Mouse (Mus musculus): ENCODE data around the gene Abhd17c. TPM values are rescaled to one million over a fixed set of nuclear protein-coding genes. Genes with fewer than 3 reads are reported as not detected.

Abhd17c gene
- polyA plus RNA-seq, 1 experiment from 2014 or later, result 49.3 TPM

DNA sequence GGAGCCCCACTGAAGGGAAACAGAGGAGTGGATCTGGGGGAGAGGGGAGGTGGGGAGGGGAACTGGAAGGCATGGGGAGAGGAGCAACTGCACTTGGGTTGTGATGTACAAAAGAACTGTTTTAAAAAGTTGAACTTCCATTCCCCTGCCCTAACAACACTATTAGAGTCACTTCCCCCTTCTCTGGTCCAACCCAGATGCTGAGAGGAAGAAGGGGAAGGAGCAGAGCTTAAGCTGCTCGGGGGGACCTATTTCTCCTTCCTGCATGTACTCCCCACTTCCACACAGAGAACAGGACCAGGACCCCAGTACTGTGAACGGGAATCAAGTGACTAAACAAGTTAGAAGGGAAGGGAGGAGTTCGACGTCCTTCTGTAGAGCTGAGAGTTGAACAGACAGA, 11.9 kb upstream of the Abhd17c start:
- H3K4me3 ChIP-seq (ENCODE audit: low read length), result no peak overlapping the region
- no peaks in the 10 kb centered on the region for H3K9me3 ChIP-seq (ENCODE audit: control insufficient read depth, low read length)
- no peaks in the 10 kb centered on the region for H3K4me1 ChIP-seq (ENCODE audit: control insufficient read depth, insufficient read depth, low read length)
- H3K9ac ChIP-seq (ENCODE audit: low read depth, low read length), result no peak overlapping the region
- H3K27me3 ChIP-seq (ENCODE audit: control insufficient read depth, insufficient read depth, low read length), result no peaks in the 10 kb centered on the region
- no peak overlapping the region for H3K27ac ChIP-seq (ENCODE audit: low read depth, low read length)
- no peak for ATAC-seq (ENCODE audit: low FRiP score, low TSS enrichment)
- H3K36me3 ChIP-seq (ENCODE audit: control insufficient read depth, insufficient read depth, low read length), result no peaks in the 10 kb centered on the region
- H3K4me2 ChIP-seq (replicated peaks; ENCODE audit: low read depth, low read length), result no peak overlapping the region
- 71% methylated on average over 4 of the region's 4 CpGs for WGBS

DNA sequence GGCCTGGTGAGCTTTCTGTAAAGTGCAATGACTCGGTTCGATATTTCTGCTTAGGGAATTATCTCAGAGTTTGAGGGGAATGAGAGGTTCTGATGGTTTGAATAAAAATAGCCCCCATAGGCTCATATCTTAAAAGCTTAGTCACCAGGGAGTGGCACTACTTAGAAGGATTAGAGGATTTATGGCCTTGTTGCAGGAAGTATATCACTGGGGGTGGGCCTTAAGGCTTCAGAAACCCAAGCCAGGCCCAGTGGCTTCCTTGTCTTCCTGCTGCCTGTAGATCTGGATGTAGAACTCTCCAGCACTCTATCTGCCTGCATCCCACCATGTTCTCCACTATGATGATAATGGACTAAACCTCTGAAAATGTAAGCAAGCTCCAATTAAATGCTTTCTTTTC, 7.7 kb upstream of the Abhd17c start:
- Histone ChIP-seq H3K9ac (ENCODE audit: low read depth, low read length) (no peak overlapping the region), H3K4me2 (replicated peaks; ENCODE audit: low read depth, low read length) (no peak overlapping the region), H3K36me3 (ENCODE audit: control insufficient read depth, insufficient read depth, low read length) (no peaks in the 10 kb centered on the region), H3K9me3 (ENCODE audit: control insufficient read depth, low read length) (no peaks in the 10 kb centered on the region), H3K4me3 (ENCODE audit: low read length) (no peak overlapping the region), H3K27me3 (ENCODE audit: control insufficient read depth, insufficient read depth, low read length) (no peaks in the 10 kb centered on the region), H3K4me1 (ENCODE audit: control insufficient read depth, insufficient read depth, low read length) (no peaks in the 10 kb centered on the region), H3K27ac (ENCODE audit: low read depth, low read length) (no peak overlapping the region)
- 94% methylated on average over 2 of the region's 2 CpGs for WGBS
- ATAC-seq (ENCODE audit: low FRiP score, low TSS enrichment), result no peak

DNA sequence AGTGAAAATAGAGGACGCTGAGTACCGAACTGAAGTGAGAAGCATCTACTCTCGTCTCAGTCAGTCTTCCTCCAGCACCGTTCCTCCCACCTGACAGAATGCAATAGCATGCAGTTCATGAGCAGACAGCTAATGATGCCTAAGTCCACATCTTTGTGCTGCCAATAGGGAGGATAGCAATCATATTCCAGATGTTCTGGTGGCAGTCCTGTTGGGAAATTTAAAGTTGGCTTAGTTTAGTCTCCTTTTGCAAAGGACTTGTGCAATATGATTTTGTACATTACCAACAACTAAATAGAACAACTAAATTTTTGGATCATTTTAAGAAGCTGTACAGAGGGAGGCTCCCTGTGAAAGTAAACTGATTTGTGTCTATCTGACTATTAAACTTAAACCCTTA, 2.1 kb upstream of the Abhd17c start:
- 89% methylated on average over 4 of the region's 4 CpGs for WGBS
- ATAC-seq (ENCODE audit: low FRiP score, low TSS enrichment), result no peak
- no peak overlapping the region for H3K4me3 ChIP-seq (ENCODE audit: low read length)

DNA sequence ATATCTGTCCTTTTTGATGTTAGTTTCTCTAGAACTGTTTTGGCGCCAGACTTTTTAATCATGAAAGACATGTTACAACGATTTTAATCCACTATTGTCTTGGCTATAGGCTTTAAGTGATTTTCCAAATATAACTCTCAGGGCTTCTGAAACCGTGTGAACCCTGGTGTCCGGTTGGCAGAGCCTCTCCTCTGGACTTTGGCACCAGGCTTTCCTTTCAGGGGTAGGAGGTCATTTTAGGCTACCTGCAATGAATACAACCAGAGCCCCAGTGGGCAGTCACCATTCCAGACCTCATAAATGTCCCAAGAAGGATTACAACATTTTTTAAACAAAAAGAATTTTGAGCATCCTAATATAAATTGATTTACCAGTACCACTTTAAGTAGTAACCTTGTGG, 1.1 kb upstream of the Abhd17c start:
- Histone ChIP-seq H3K9me3 (ENCODE audit: control insufficient read depth, low read length) (no peaks in the 10 kb centered on the region), H3K27ac (ENCODE audit: low read depth, low read length) (no peak overlapping the region), H3K27me3 (ENCODE audit: control insufficient read depth, insufficient read depth, low read length) (no peaks in the 10 kb centered on the region), H3K4me3 (ENCODE audit: low read length) (no peak overlapping the region; the same call in 1 of the 2 replicates), H3K4me1 (ENCODE audit: control insufficient read depth, insufficient read depth, low read length) (peaks cover 15% of the 10 kb centered on the region), H3K4me2 (replicated peaks; ENCODE audit: low read depth, low read length) (peak overlapping the region; percentile 63), H3K36me3 (ENCODE audit: control insufficient read depth, insufficient read depth, low read length) (no peaks in the 10 kb centered on the region), H3K9ac (ENCODE audit: low read depth, low read length) (no peak overlapping the region; the same call in 1 of the 2 replicates)
- ATAC-seq (ENCODE audit: low FRiP score, low TSS enrichment), result no peak
- 83% methylated on average over 4 of the region's 4 CpGs for WGBS

More for the DNA sequence above, 2.1 kb upstream of the Abhd17c start:
- H3K9ac ChIP-seq (ENCODE audit: low read depth, low read length), result no peak overlapping the region
- H3K27me3 ChIP-seq (ENCODE audit: control insufficient read depth, insufficient read depth, low read length), result no peaks in the 10 kb centered on the region
- peaks cover 15% of the 10 kb centered on the region for H3K4me1 ChIP-seq (ENCODE audit: control insufficient read depth, insufficient read depth, low read length)
- no peaks in the 10 kb centered on the region for H3K9me3 ChIP-seq (ENCODE audit: control insufficient read depth, low read length)
- H3K4me2 ChIP-seq (replicated peaks; ENCODE audit: low read depth, low read length), result no peak overlapping the region
- no peaks in the 10 kb centered on the region for H3K36me3 ChIP-seq (ENCODE audit: control insufficient read depth, insufficient read depth, low read length)
- no peak overlapping the region for H3K27ac ChIP-seq (ENCODE audit: low read depth, low read length)

DNA sequence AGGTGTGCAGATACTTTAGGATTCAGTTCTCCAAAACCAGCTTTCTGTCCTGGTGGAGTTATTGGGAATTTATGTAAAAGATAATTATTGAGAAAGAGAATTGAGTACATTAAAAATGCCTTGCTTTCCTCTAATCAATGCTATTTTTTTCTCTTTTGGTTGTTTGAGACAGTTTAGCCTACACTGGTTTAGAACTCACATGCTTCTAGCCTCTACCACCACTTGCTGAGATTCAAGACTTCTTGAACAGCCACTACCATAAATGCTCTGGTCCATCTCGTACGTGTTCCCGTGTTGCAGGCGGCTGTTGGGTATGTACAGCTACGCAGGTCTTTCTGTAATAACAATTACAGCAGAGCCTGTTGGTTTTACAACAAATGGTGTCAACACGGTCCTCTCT, 681 bp upstream of the Abhd17c start:
- peak; percentile 22 for ATAC-seq (ENCODE audit: low FRiP score, low TSS enrichment)
- H3K36me3 ChIP-seq (ENCODE audit: control insufficient read depth, insufficient read depth, low read length), result no peaks in the 10 kb centered on the region
- no peaks in the 10 kb centered on the region for H3K27me3 ChIP-seq (ENCODE audit: control insufficient read depth, insufficient read depth, low read length)
- WGBS, result 60% methylated on average over 6 of the region's 6 CpGs
- peak overlapping the region; percentile 84 for H3K4me3 ChIP-seq (ENCODE audit: low read length)
- peak overlapping the region; percentile 95; the same call in 1 of the 2 replicates for H3K9ac ChIP-seq (ENCODE audit: low read depth, low read length)
- no peaks in the 10 kb centered on the region for H3K9me3 ChIP-seq (ENCODE audit: control insufficient read depth, low read length)
- H3K4me1 ChIP-seq (ENCODE audit: control insufficient read depth, insufficient read depth, low read length), result peaks cover 15% of the 10 kb centered on the region
- H3K4me2 ChIP-seq (replicated peaks; ENCODE audit: low read depth, low read length), result peak overlapping the region; percentile 63
- H3K27ac ChIP-seq (ENCODE audit: low read depth, low read length), result no peak overlapping the region

DNA sequence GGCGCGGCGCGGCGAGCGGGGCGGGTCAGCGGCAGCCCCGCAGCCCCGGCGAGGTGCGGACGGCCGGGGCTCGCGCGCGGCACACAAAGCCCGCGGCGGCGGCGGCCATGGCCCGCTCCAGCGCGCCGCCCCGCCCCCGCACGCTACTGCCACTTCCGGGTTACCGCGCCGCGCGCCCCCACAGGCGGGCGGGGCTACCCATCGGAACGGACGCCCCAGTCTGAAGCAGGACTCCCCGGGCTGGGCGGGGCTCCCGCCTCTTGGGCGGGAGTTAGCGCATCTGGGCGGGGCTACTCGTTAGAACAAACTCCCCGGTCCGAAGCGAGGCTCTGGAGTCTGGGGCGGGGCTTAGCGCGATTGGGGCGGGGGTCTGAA, 254 bp upstream of the Abhd17c start:
- H3K4me1 ChIP-seq (ENCODE audit: control insufficient read depth, insufficient read depth, low read length), result peaks cover 15% of the 10 kb centered on the region
- peak overlapping the region; percentile 63 for H3K4me2 ChIP-seq (replicated peaks; ENCODE audit: low read depth, low read length)
- H3K9ac ChIP-seq (ENCODE audit: low read depth, low read length), result peak overlapping the region; percentile 95
- peak overlapping the region; percentile 84 for H3K4me3 ChIP-seq (ENCODE audit: low read length)
- no peaks in the 10 kb centered on the region for H3K9me3 ChIP-seq (ENCODE audit: control insufficient read depth, low read length)
- no peaks in the 10 kb centered on the region for H3K36me3 ChIP-seq (ENCODE audit: control insufficient read depth, insufficient read depth, low read length)
- no peaks in the 10 kb centered on the region for H3K27me3 ChIP-seq (ENCODE audit: control insufficient read depth, insufficient read depth, low read length)
- WGBS, result under 1% methylated on average over 29 of the region's 55 CpGs
- peak overlapping the region; percentile 90 for H3K27ac ChIP-seq (ENCODE audit: low read depth, low read length)
- peak; percentile 96 for ATAC-seq (ENCODE audit: low FRiP score, low TSS enrichment)

DNA sequence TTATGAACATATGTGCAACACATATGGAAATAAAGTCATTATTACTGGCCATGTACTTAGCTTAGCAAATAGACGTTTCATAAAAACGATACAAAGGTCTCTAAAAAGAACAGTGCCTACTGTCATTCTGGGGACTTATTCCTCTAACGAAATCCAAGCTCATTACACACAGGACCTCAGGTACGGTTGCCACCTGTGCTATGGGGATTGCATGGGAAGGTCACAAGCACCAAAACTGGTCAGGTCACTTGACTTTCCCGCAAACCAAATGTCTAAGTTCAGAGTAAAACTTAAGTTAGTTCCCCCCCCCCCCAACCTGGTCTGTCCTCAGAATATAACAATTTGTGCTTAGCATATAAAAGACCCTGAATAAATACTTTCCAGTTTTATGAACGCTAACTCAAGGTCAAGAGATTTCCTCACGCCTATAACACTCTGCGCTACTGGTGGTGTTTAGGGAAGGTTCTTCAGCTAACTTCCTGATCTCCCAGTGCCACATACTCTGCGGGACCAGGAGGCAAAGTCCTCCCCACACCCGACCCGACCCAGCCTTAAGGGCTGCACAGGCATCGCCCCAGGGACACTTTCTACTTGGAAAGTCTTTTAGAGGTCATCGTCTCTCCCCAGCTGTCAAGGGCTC, 1.2 kb downstream of the Abhd17c start:
- no peak for ATAC-seq (ENCODE audit: low FRiP score, low TSS enrichment)
- 9% methylated on average over 13 of the region's 13 CpGs for whole genome bisulfite sequencing
- no peak overlapping the region for H3K27ac ChIP-seq (ENCODE audit: low read depth, low read length)

DNA sequence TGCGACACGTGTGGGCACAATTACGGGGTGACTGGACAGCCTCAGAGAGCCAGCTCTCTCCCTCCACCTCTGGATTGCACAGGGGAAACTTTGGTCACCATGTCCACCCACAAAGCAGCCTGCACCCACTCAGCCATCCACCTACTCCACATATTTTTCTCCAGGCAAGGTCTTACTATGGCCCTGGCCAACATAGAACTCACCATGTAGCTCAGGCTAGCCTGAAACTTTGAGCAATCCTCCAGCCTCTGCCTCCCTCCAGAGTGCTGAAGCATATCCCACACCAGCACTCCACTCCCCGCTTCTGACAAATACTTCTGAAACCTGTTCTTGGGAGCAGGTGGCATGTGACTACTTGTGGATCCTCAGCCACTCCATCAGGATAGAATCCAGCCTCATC, 1.9 kb downstream of the Abhd17c start:
- H3K9ac ChIP-seq (ENCODE audit: low read depth, low read length), result 0 out of 2 replicates have a peak overlapping the region, but pooled peaks have one; percentile 23
- H3K9me3 ChIP-seq (ENCODE audit: control insufficient read depth, low read length), result no peaks in the 10 kb centered on the region
- peak overlapping the region; percentile 84 for H3K4me3 ChIP-seq (ENCODE audit: low read length)
- WGBS, result 69% methylated on average over 4 of the region's 4 CpGs
- peaks cover 15% of the 10 kb centered on the region for H3K4me1 ChIP-seq (ENCODE audit: control insufficient read depth, insufficient read depth, low read length)
- no peak overlapping the region for H3K27ac ChIP-seq (ENCODE audit: low read depth, low read length)
- ATAC-seq (ENCODE audit: low FRiP score, low TSS enrichment), result no peak
- no peaks in the 10 kb centered on the region for H3K36me3 ChIP-seq (ENCODE audit: control insufficient read depth, insufficient read depth, low read length)
- no peaks in the 10 kb centered on the region for H3K27me3 ChIP-seq (ENCODE audit: control insufficient read depth, insufficient read depth, low read length)
- H3K4me2 ChIP-seq (replicated peaks; ENCODE audit: low read depth, low read length), result peak overlapping the region; percentile 63

More for the DNA sequence above, 1.2 kb downstream of the Abhd17c start:
- Histone ChIP-seq H3K4me1 (ENCODE audit: control insufficient read depth, insufficient read depth, low read length) (peaks cover 15% of the 10 kb centered on the region), H3K4me2 (replicated peaks; ENCODE audit: low read depth, low read length) (peak overlapping the region; percentile 63), H3K27me3 (ENCODE audit: control insufficient read depth, insufficient read depth, low read length) (no peaks in the 10 kb centered on the region), H3K9ac (ENCODE audit: low read depth, low read length) (peak overlapping the region; percentile 95), H3K36me3 (ENCODE audit: control insufficient read depth, insufficient read depth, low read length) (no peaks in the 10 kb centered on the region), H3K9me3 (ENCODE audit: control insufficient read depth, low read length) (no peaks in the 10 kb centered on the region), H3K4me3 (ENCODE audit: low read length) (peak overlapping the region; percentile 84)

DNA sequence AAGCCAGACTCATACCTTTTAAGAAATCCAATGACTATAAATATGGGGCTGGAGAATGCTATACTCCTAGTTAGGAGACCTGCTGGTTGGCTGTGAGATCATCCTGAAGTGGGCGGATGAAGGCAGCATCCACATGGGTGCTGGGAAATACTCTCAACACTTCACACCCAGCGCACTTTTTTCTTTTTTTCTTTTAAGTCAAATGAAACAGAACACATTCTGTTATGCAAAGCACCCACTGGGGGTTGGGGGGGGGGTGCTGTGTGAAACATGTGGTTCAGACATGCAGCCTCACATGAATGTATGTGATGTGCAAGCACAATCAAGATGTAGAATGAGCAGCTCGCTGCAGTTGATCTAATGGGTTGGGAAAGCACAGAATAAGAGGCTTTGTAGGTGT, 2.8 kb downstream of the Abhd17c start:
- H3K4me3 ChIP-seq (ENCODE audit: low read length), result no peak overlapping the region
- no peak overlapping the region for H3K9ac ChIP-seq (ENCODE audit: low read depth, low read length)
- H3K27me3 ChIP-seq (ENCODE audit: control insufficient read depth, insufficient read depth, low read length), result no peaks in the 10 kb centered on the region
- no peak overlapping the region for H3K27ac ChIP-seq (ENCODE audit: low read depth, low read length)
- WGBS, result 92% methylated on average over 3 of the region's 3 CpGs
- no peaks in the 10 kb centered on the region for H3K9me3 ChIP-seq (ENCODE audit: control insufficient read depth, low read length)
- no peak for ATAC-seq (ENCODE audit: low FRiP score, low TSS enrichment)
- peaks cover 17% of the 10 kb centered on the region for H3K4me1 ChIP-seq (ENCODE audit: control insufficient read depth, insufficient read depth, low read length)
- no peaks in the 10 kb centered on the region for H3K36me3 ChIP-seq (ENCODE audit: control insufficient read depth, insufficient read depth, low read length)
- H3K4me2 ChIP-seq (replicated peaks; ENCODE audit: low read depth, low read length), result no peak overlapping the region
